Mouse (Mus musculus) macrophage (primary cell): Measurements from ENCODE around the gene Shq1. TPM values are rescaled to one million over a fixed set of nuclear protein-coding genes. Genes with fewer than 3 reads are reported as not detected.

ENCODE experiments used
- H3K27ac ChIP-seq: fragments of 350-480 bp; formaldehyde crosslinking; 2 replicates; pipeline ENCODE4 v1.9.0; 2021
- H3K36me3 ChIP-seq: fragments of 350-480 bp; formaldehyde crosslinking; 2 replicates; pipeline ENCODE4 v1.9.0; 2021; ENCODE audit errors: inconsistent target
- H3K4me3 ChIP-seq: fragments of 350-480 bp; formaldehyde crosslinking; 2 replicates; pipeline ENCODE4 v1.9.0; 2021; ENCODE audit errors: inconsistent target
- H3K79me2 ChIP-seq: fragments of 350-480 bp; formaldehyde crosslinking; 2 replicates; pipeline ENCODE4 v1.9.0; 2021; ENCODE audit errors: inconsistent target
- WGBS: methylation state at CpG from one replicate; pipeline ENCODE4 v1.1.7; 2026; ENCODE audit warnings: inconsistent platforms; ENCODE audit not compliant: missing documents; 5-methylcytosine and 5-hydroxymethylcytosine counted together
- polyA plus RNA-seq: library from polyadenylated mRNA; stranded (reverse); fragments of 250-400 nt; gene quantifications from 3 replicates; pipeline ENCODE4 v1.2.4, GENCODE M21; 2018; ENCODE audit warnings: inconsistent platforms

Shq1 gene
- polyA plus RNA-seq, 1 experiment from 2014 or later = 3.5 TPM

DNA sequence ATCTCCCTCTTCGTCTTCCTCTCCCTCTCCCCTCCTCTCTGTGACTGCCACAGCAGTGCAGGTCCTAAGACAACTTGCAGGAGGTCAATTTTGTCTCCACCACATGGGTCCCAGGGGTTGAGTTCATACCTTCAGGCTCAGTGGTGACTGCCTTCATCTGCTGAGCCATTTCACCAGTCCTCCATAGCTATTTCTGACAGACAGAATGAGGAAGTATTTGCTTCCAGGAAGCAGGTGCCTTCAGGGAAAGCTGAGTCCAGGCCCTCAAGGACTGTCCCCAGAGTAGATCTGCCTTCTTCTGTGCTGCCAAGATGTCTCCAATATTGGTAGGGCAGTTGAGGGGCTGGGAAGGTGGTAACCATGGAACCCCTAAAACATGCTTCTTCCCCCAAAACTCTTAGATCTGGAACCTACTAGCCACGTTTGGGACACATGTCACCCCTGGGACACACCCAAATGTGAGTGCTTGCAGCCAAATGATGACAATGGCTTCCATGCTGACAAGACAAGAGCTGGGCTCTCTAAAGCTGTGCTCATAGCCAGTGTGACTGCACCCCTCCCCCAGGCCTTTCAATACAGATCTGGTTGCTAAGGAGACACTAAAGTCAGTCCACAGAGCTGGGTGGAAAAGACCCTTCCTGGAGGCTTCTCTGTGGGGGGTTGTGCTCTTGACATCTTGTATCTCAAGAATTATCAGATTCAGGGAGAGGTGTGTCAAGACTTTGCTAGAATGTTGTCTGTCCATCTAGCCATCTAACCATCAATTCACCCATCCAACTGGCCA is 149.2 kb downstream of the Shq1 start:
- H3K79me2 ChIP-seq = no peaks in the 10 kb centered on the region
- H3K4me3 ChIP-seq = no peak overlapping the region
- no peaks in the 10 kb centered on the region for H3K36me3 ChIP-seq
- no peak overlapping the region for H3K27ac ChIP-seq
- 65% methylated on average over 2 of the region's 2 CpGs for WGBS

DNA sequence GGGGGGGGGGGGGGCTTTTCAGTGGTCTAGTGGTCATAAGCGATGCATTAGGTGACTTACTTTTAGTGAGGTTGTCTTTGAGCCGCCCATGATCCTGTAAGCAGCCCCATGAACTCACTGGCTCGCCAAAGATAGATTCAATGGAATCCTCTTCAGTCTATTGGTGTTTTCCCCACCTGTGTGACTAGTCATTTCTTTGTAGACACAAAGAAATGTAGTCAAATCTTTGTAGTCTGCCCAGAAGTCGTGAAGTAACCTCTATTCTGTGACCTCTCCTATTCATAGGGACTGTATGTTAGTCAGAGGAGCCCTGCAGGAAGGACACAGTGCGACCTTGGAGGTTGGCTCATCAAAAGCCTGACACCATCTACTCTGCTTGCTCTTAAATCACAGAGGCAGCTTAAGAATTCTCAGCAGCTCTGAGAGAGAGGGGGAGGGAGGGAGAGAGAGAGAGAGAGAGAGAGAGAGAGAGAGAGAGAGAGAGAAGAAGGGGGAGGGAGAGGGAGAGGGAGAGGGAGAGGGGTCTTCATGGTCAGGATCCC is 150.3 kb downstream of the Shq1 start:
- no peak overlapping the region for H3K27ac ChIP-seq
- H3K79me2 ChIP-seq = no peaks in the 10 kb centered on the region
- no peak overlapping the region for H3K4me3 ChIP-seq
- WGBS = 87% methylated on average over 5 of the region's 5 CpGs
- H3K36me3 ChIP-seq = no peaks in the 10 kb centered on the region

DNA sequence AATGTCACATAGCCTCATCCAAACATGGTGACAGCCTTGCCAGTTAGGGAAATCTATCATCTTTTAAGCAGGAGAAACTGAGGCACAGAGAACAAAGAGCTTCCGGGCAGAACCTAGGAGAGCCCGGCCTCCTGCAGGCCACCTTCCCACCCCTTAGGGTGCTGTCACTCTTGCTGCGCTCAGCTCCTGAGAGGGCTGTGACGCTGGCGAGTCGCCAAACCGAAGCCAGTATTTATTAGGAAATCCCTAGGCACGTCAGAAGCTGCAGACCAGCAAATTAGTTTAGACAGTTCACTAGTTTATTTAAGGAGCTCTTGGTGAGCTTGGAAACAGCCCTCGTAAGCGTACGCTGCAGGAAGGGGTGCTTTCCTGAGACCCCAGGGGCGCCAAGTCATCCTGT is 151.1 kb downstream of the Shq1 start:
- WGBS = 74% methylated on average over 12 of the region's 12 CpGs
- H3K27ac ChIP-seq = no peak overlapping the region
- H3K79me2 ChIP-seq = no peaks in the 10 kb centered on the region
- H3K4me3 ChIP-seq = no peak overlapping the region
- no peaks in the 10 kb centered on the region for H3K36me3 ChIP-seq

Other genes starting within 250 kb of the Shq1 start
- gene Gxylt2, start 33.6 kb upstream of the Shq1 start, polyA plus RNA-seq = not detected in 3 replicates
- 40.3 to 54.3 TPM (median 46.9 TPM) in 3 replicates for gene Ppp4r2, start 162.5 kb upstream of the Shq1 start, polyA plus RNA-seq